Mouse (Mus musculus): ENCODE data around the gene Cd4. TPM values are rescaled to one million over a fixed set of nuclear protein-coding genes. Genes with fewer than 3 reads are reported as not detected.

Gene Cd4
- polyA plus RNA-seq, 1 experiment from 2014 or later, result 0.26 TPM

Other genes starting within 250 kb of the Cd4 start
- 77.4 and 80.4 TPM in 2 replicates for gene Lpcat3, start 225.2 kb downstream of the Cd4 start, polyA plus RNA-seq (2015; fragmentation: Nextera tagmentation; extraction: Ambion mirVana)
- gene Emg1, start 176.0 kb downstream of the Cd4 start, polyA plus RNA-seq (2015; fragmentation: Nextera tagmentation; extraction: Ambion mirVana), result 206 and 224 TPM in 2 replicates
- gene Phb2, start 175.9 kb downstream of the Cd4 start, polyA plus RNA-seq (2015; fragmentation: Nextera tagmentation; extraction: Ambion mirVana), result 401 and 402 TPM in 2 replicates
- 12.5 and 13.3 TPM in 2 replicates for gene Ptpn6, start 149.5 kb downstream of the Cd4 start, polyA plus RNA-seq (2015; fragmentation: Nextera tagmentation; extraction: Ambion mirVana)
- 516 and 519 TPM in 2 replicates for gene Grcc10, start 146.8 kb downstream of the Cd4 start, polyA plus RNA-seq (2015; fragmentation: Nextera tagmentation; extraction: Ambion mirVana)
- gene Gm45234, start 132.2 kb downstream of the Cd4 start, polyA plus RNA-seq (2015; fragmentation: Nextera tagmentation; extraction: Ambion mirVana), result not detected in 2 replicates
- gene Atn1, start 131.7 kb downstream of the Cd4 start, polyA plus RNA-seq (2015; fragmentation: Nextera tagmentation; extraction: Ambion mirVana), result 17.0 and 17.7 TPM in 2 replicates
- 10.5 and 12.4 TPM in 2 replicates for gene Eno2, start 118.5 kb downstream of the Cd4 start, polyA plus RNA-seq (2015; fragmentation: Nextera tagmentation; extraction: Ambion mirVana)
- 0.37 and 0.90 TPM in 2 replicates for gene Lrrc23, start 108.5 kb downstream of the Cd4 start, polyA plus RNA-seq (2015; fragmentation: Nextera tagmentation; extraction: Ambion mirVana)
- 15.3 and 18.2 TPM in 2 replicates for gene Spsb2, start 79.6 kb downstream of the Cd4 start, polyA plus RNA-seq (2015; fragmentation: Nextera tagmentation; extraction: Ambion mirVana)
- gene Tpi1, start 73.9 kb downstream of the Cd4 start, polyA plus RNA-seq (2015; fragmentation: Nextera tagmentation; extraction: Ambion mirVana), result 717 and 755 TPM in 2 replicates
- gene Usp5, start 58.7 kb downstream of the Cd4 start, polyA plus RNA-seq (2015; fragmentation: Nextera tagmentation; extraction: Ambion mirVana), result 149 and 175 TPM in 2 replicates
- 178 and 185 TPM in 2 replicates for gene Cdca3, start 58.7 kb downstream of the Cd4 start, polyA plus RNA-seq (2015; fragmentation: Nextera tagmentation; extraction: Ambion mirVana)
- 1.1 and 2.9 TPM in 2 replicates for gene Gnb3, start 47.9 kb downstream of the Cd4 start, polyA plus RNA-seq (2015; fragmentation: Nextera tagmentation; extraction: Ambion mirVana)
- 23.7 and 28.6 TPM in 2 replicates for gene P3h3, start 30.5 kb downstream of the Cd4 start, polyA plus RNA-seq (2015; fragmentation: Nextera tagmentation; extraction: Ambion mirVana)
- gene Gpr162, start 24.2 kb downstream of the Cd4 start, polyA plus RNA-seq (2015; fragmentation: Nextera tagmentation; extraction: Ambion mirVana), result 1.2 and 1.6 TPM in 2 replicates
- 1.7 and 1.8 TPM in 2 replicates for gene Lag3, start 23.5 kb upstream of the Cd4 start, polyA plus RNA-seq (2015; fragmentation: Nextera tagmentation; extraction: Ambion mirVana)
- 320 TPM in 2 replicates for gene Ptms, start 31.9 kb upstream of the Cd4 start, polyA plus RNA-seq (2015; fragmentation: Nextera tagmentation; extraction: Ambion mirVana)
- gene Mlf2, start 43.2 kb upstream of the Cd4 start, polyA plus RNA-seq (2015; fragmentation: Nextera tagmentation; extraction: Ambion mirVana), result 357 and 385 TPM in 2 replicates
- gene Cops7a, start 77.3 kb upstream of the Cd4 start, polyA plus RNA-seq (2015; fragmentation: Nextera tagmentation; extraction: Ambion mirVana), result 163 and 164 TPM in 2 replicates
- 1.4 and 3.1 TPM in 2 replicates for gene Pianp, start 108.5 kb upstream of the Cd4 start, polyA plus RNA-seq (2015; fragmentation: Nextera tagmentation; extraction: Ambion mirVana)
- 16.1 and 17.8 TPM in 2 replicates for gene Zfp384, start 120.9 kb upstream of the Cd4 start, polyA plus RNA-seq (2015; fragmentation: Nextera tagmentation; extraction: Ambion mirVana)
- gene Ing4, start 151.5 kb upstream of the Cd4 start, polyA plus RNA-seq (2015; fragmentation: Nextera tagmentation; extraction: Ambion mirVana), result 135 and 138 TPM in 2 replicates
- gene Acrbp, start 161.5 kb upstream of the Cd4 start, polyA plus RNA-seq (2015; fragmentation: Nextera tagmentation; extraction: Ambion mirVana), result 14.4 and 15.4 TPM in 2 replicates
- 0.33 and 0.55 TPM in 2 replicates for gene Lpar5, start 179.7 kb upstream of the Cd4 start, polyA plus RNA-seq (2015; fragmentation: Nextera tagmentation; extraction: Ambion mirVana)
- gene Chd4, start 207.8 kb upstream of the Cd4 start, polyA plus RNA-seq (2015; fragmentation: Nextera tagmentation; extraction: Ambion mirVana), result 99.2 and 100 TPM in 2 replicates
- gene Nop2, start 243.7 kb upstream of the Cd4 start, polyA plus RNA-seq (2015; fragmentation: Nextera tagmentation; extraction: Ambion mirVana), result 65.0 and 69.0 TPM in 2 replicates